Mouse (Mus musculus): ENCODE measurements around the gene Tbx3.

- TF ChIP-seq CTCF (IDR thresholded peaks at IDR 0.05; ENCODE audit: low read depth, low read length): no peak
- TF ChIP-seq POLR2A (IDR thresholded peaks at IDR 0.05; ENCODE audit: insufficient read depth, low read length): no peak
Measured at GRCm38 (mm10) chr5:119656354-119656753, 14.1 kb upstream of the Tbx3 start.

Data from ES-Bruce4 (cell line).